ENCODE assay signal across 21 mouse cellular contexts in the genomic region with DNA sequence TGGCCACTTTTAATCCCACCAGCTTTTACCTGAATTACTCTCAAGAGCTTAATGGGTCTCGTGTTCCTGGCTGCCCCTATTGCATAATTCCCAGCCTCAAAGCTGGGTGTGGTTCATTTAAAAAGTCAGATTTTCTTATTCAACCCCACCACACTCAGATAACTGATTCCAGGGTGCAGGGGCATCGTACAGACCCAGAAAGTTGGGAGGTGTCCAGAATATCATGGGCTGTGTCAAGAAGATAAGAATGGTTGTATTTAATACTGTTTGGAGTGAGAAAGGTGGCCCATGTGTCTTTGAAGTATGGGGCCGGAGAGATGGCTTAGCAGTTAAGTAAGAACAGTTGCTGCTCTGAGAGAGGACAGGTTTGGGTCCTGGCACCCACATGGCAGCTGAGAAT.
"Had no signal": no experiment of that assay in that cellular context is flagged by ENCODE, and none has a peak within 500 bp of the region (broad histone marks: within the 10 kb centered on the region; RNA-seq: fewer than 3 reads in every experiment).

No protein-coding gene starts in this region.

- H3K36me3 ChIP-seq: limb, embryonic 12.5 days; limb, embryonic 15.5 days; midbrain, embryonic 10.5 days; neural tube, embryonic 12.5 days; neural tube, embryonic 15.5 days had no signal

- H3K9me3 ChIP-seq: limb, embryonic 15.5 days; midbrain, embryonic 10.5 days; neural tube, embryonic 12.5 days; neural tube, embryonic 15.5 days had no signal

- ATAC-seq: intestine, postnatal 0 days had no signal

- H3K27me3 ChIP-seq: limb, embryonic 15.5 days; neural tube, embryonic 12.5 days; neural tube, embryonic 15.5 days had no signal

- H3K4me3 ChIP-seq: limb, embryonic 12.5 days; limb, embryonic 15.5 days; midbrain, embryonic 10.5 days; neural tube, embryonic 12.5 days; neural tube, embryonic 15.5 days had no signal

- H3K4me1 ChIP-seq: neural tube, embryonic 12.5 days had no signal

- H3K4me2 ChIP-seq: limb, embryonic 12.5 days; limb, embryonic 15.5 days; neural tube, embryonic 12.5 days; neural tube, embryonic 15.5 days had no signal

- DNase-seq: kidney, adult 2 months; kidney, postnatal 25 days; left cerebral cortex, postnatal 4 days; lung, adult 2 months; lung, postnatal 14 days; lung, postnatal 4 days; midbrain, embryonic 14.5 days; right cerebral cortex, adult 18-20 months; right cerebral cortex, postnatal 14 days; right cerebral cortex, postnatal 4 days; thymus, adult 2 months; thymus, postnatal 14 days; thymus, postnatal 4 days had no signal

- H3K9ac ChIP-seq: limb, embryonic 12.5 days; limb, embryonic 15.5 days; neural tube, embryonic 12.5 days; neural tube, embryonic 15.5 days had no signal

- H3K27ac ChIP-seq: kidney, postnatal 0 days; limb, embryonic 12.5 days; limb, embryonic 15.5 days; midbrain, embryonic 10.5 days; neural tube, embryonic 12.5 days; neural tube, embryonic 15.5 days; stomach, postnatal 0 days had no signal
